Mouse (Mus musculus): ENCODE data around the gene Zbtb16. TPM values are rescaled to one million over a fixed set of nuclear protein-coding genes. Genes with fewer than 3 reads are reported as not detected.

Zbtb16 gene
- polyA plus RNA-seq, 1 experiment from 2014 or later = 3.0 TPM

DNA sequence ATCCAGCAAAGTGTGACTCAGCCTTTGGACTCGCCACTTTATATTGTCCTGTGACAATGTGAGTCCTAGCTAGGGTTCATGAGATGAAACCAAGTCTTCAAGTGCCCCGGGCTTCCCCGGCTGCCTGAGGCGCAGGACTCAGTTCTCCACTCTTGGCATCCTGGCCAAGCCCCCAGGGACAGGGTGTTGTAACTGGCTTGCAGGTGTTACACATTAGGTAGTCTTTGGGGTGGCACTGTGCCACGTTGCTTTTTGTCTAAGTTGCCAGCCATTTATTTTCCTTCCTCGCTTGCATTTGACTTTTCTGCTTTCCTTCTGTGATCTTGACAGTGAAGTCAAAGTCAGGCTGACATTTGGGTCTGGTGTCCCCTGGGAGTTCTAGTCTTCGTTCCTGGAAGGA, 21.9 kb upstream of the Zbtb16 start:
- H3K9me3 ChIP-seq (replicated peaks; ENCODE audit: control insufficient read depth, low read length) = no peaks in the 10 kb centered on the region
- H3K4me3 ChIP-seq (ENCODE audit: low read depth, low read length) = no peak overlapping the region
- no peak for ATAC-seq (replicated peaks; ENCODE audit: insufficient number of reproducible peaks, low FRiP score, low TSS enrichment, low read depth)
- H3K9ac ChIP-seq (replicated peaks; ENCODE audit: low read length) = no peak overlapping the region
- DNase-seq (ENCODE audit: low spot score) = no peak
- H3K36me3 ChIP-seq (replicated peaks; ENCODE audit: control insufficient read depth, insufficient read depth, low read depth, low read length) = no peaks in the 10 kb centered on the region
- H3K4me2 ChIP-seq (ENCODE audit: low read depth, low read length) = no peak overlapping the region
- no peaks in the 10 kb centered on the region for H3K27me3 ChIP-seq (ENCODE audit: control insufficient read depth, insufficient read depth, low read length)
- H3K4me1 ChIP-seq (ENCODE audit: control insufficient read depth, insufficient read depth, low read length) = no peaks in the 10 kb centered on the region
- no peak overlapping the region for H3K27ac ChIP-seq (replicated peaks; ENCODE audit: low read depth, low read length)
- WGBS = 77% methylated on average over 7 of the region's 7 CpGs

DNA sequence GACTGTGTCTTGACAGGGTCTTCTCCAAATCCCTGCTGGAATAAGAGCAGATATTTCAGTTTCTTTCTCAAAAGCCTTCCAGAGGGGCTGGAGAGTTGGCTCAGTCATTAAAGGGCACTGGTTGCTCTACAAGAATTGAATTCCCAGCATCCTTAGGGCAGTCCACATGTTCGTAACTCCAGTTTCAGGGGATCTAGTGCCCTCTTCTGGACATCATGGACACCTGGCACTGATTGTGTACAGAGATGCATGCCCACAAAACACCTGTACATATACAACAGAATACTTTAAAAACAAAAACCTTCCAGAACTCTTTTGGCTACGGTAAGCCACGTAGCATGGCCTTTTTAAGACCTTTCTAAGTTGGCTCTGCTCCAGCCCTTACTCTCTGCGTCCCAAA, 20.2 kb upstream of the Zbtb16 start:
- no peak for ATAC-seq (replicated peaks; ENCODE audit: insufficient number of reproducible peaks, low FRiP score, low TSS enrichment, low read depth)
- Histone ChIP-seq H3K4me2 (ENCODE audit: low read depth, low read length) (no peak overlapping the region), H3K9ac (replicated peaks; ENCODE audit: low read length) (no peak overlapping the region), H3K4me1 (ENCODE audit: control insufficient read depth, insufficient read depth, low read length) (no peaks in the 10 kb centered on the region), H3K36me3 (replicated peaks; ENCODE audit: control insufficient read depth, insufficient read depth, low read depth, low read length) (no peaks in the 10 kb centered on the region), H3K4me3 (ENCODE audit: low read depth, low read length) (no peak overlapping the region), H3K27me3 (ENCODE audit: control insufficient read depth, insufficient read depth, low read length) (no peaks in the 10 kb centered on the region), H3K9me3 (replicated peaks; ENCODE audit: control insufficient read depth, low read length) (no peaks in the 10 kb centered on the region), H3K27ac (replicated peaks; ENCODE audit: low read depth, low read length) (no peak overlapping the region)
- 91% methylated on average over 4 of the region's 4 CpGs for WGBS
- DNase-seq (ENCODE audit: low spot score) = no peak

GRCm38 (mm10) chr9:48849531-48849930, 13.5 kb upstream of the Zbtb16 start:
- ATAC-seq (replicated peaks; ENCODE audit: insufficient number of reproducible peaks, low FRiP score, low TSS enrichment, low read depth) = no peak
- no peaks in the 10 kb centered on the region for H3K27me3 ChIP-seq (ENCODE audit: control insufficient read depth, insufficient read depth, low read length)
- whole genome bisulfite sequencing = 92% methylated on average over 5 of the region's 5 CpGs

GRCm38 (mm10) chr9:48839568-48839967, 3.5 kb upstream of the Zbtb16 start:
- no peaks in the 10 kb centered on the region; the same call in none of the 2 replicates for H3K4me1 ChIP-seq (ENCODE audit: control insufficient read depth, insufficient read depth, low read length)
- H3K9ac ChIP-seq (replicated peaks; ENCODE audit: low read length) = no peak overlapping the region
- H3K27ac ChIP-seq (replicated peaks; ENCODE audit: low read depth, low read length) = no peak overlapping the region
- no peak overlapping the region for H3K4me2 ChIP-seq (ENCODE audit: low read depth, low read length)
- H3K36me3 ChIP-seq (replicated peaks; ENCODE audit: control insufficient read depth, insufficient read depth, low read depth, low read length) = no peaks in the 10 kb centered on the region
- DNase-seq (ENCODE audit: low spot score) (no peak), ATAC-seq (replicated peaks; ENCODE audit: insufficient number of reproducible peaks, low FRiP score, low TSS enrichment, low read depth) (no peak)
- H3K9me3 ChIP-seq (replicated peaks; ENCODE audit: control insufficient read depth, low read length) = no peaks in the 10 kb centered on the region
- H3K27me3 ChIP-seq (ENCODE audit: control insufficient read depth, insufficient read depth, low read length) = peaks cover 15% of the 10 kb centered on the region
- WGBS = 85% methylated on average over 3 of the region's 3 CpGs
- H3K4me3 ChIP-seq (ENCODE audit: low read depth, low read length) = no peak overlapping the region

More at GRCm38 (mm10) chr9:48849531-48849930, 13.5 kb upstream of the Zbtb16 start:
- Histone ChIP-seq H3K4me1 (ENCODE audit: control insufficient read depth, insufficient read depth, low read length) (no peaks in the 10 kb centered on the region), H3K4me2 (ENCODE audit: low read depth, low read length) (no peak overlapping the region), H3K36me3 (replicated peaks; ENCODE audit: control insufficient read depth, insufficient read depth, low read depth, low read length) (no peaks in the 10 kb centered on the region), H3K27ac (replicated peaks; ENCODE audit: low read depth, low read length) (no peak overlapping the region), H3K4me3 (ENCODE audit: low read depth, low read length) (no peak overlapping the region), H3K9me3 (replicated peaks; ENCODE audit: control insufficient read depth, low read length) (no peaks in the 10 kb centered on the region), H3K9ac (replicated peaks; ENCODE audit: low read length) (no peak overlapping the region)
- DNase-seq (ENCODE audit: low spot score) = no peak

- Histone ChIP-seq H3K4me2 (ENCODE audit: low read depth, low read length) (no peak overlapping the region), H3K36me3 (replicated peaks; ENCODE audit: control insufficient read depth, insufficient read depth, low read depth, low read length) (no peaks in the 10 kb centered on the region), H3K27ac (replicated peaks; ENCODE audit: low read depth, low read length) (no peak overlapping the region), H3K4me3 (ENCODE audit: low read depth, low read length) (no peak overlapping the region), H3K9me3 (replicated peaks; ENCODE audit: control insufficient read depth, low read length) (no peaks in the 10 kb centered on the region), H3K9ac (replicated peaks; ENCODE audit: low read length) (no peak overlapping the region), H3K4me1 (ENCODE audit: control insufficient read depth, insufficient read depth, low read length) (no peaks in the 10 kb centered on the region; the same call in none of the 2 replicates), H3K27me3 (ENCODE audit: control insufficient read depth, insufficient read depth, low read length) (peaks cover 19% of the 10 kb centered on the region)
- WGBS = 76% methylated on average over 4 of the region's 4 CpGs
- ATAC-seq (replicated peaks; ENCODE audit: insufficient number of reproducible peaks, low FRiP score, low TSS enrichment, low read depth) (no peak), DNase-seq (ENCODE audit: low spot score) (no peak)
Observed at GRCm38 (mm10) chr9:48838346-48838745, 2.3 kb upstream of the Zbtb16 start.

- no peaks in the 10 kb centered on the region; the same call in none of the 2 replicates for H3K4me1 ChIP-seq (ENCODE audit: control insufficient read depth, insufficient read depth, low read length)
Observed at GRCm38 (mm10) chr9:48837181-48837580, 1.2 kb upstream of the Zbtb16 start.

GRCm38 (mm10) chr9:48836566-48836930, 526 bp upstream of the Zbtb16 start:
- 2% methylated on average over 12 of the region's 12 CpGs for WGBS
- Histone ChIP-seq H3K27me3 (ENCODE audit: control insufficient read depth, insufficient read depth, low read length) (peaks cover 19% of the 10 kb centered on the region), H3K4me1 (ENCODE audit: control insufficient read depth, insufficient read depth, low read length) (no peaks in the 10 kb centered on the region; the same call in none of the 2 replicates)

More at GRCm38 (mm10) chr9:48837181-48837580, 1.2 kb upstream of the Zbtb16 start:
- ATAC-seq (replicated peaks; ENCODE audit: insufficient number of reproducible peaks, low FRiP score, low TSS enrichment, low read depth) (no peak), DNase-seq (ENCODE audit: low spot score) (peak; percentile 39)
- WGBS = 6% methylated on average over 14 of the region's 14 CpGs
- no peak overlapping the region for H3K9ac ChIP-seq (replicated peaks; ENCODE audit: low read length)
- H3K9me3 ChIP-seq (replicated peaks; ENCODE audit: control insufficient read depth, low read length) = no peaks in the 10 kb centered on the region
- no peak overlapping the region for H3K27ac ChIP-seq (replicated peaks; ENCODE audit: low read depth, low read length)
- peak overlapping the region; percentile 80; the same call in 1 of the 2 replicates for H3K4me2 ChIP-seq (ENCODE audit: low read depth, low read length)
- no peaks in the 10 kb centered on the region for H3K36me3 ChIP-seq (replicated peaks; ENCODE audit: control insufficient read depth, insufficient read depth, low read depth, low read length)
- no peak overlapping the region for H3K4me3 ChIP-seq (ENCODE audit: low read depth, low read length)
- peaks cover 19% of the 10 kb centered on the region for H3K27me3 ChIP-seq (ENCODE audit: control insufficient read depth, insufficient read depth, low read length)

GRCm38 (mm10) chr9:48834541-48835411, 1.2 kb downstream of the Zbtb16 start:
- DNase-seq (ENCODE audit: low spot score) (peak; percentile 65), ATAC-seq (replicated peaks; ENCODE audit: insufficient number of reproducible peaks, low FRiP score, low TSS enrichment, low read depth) (no peak)
- under 1% methylated on average over 65 of the region's 65 CpGs for WGBS
- Histone ChIP-seq H3K9me3 (replicated peaks; ENCODE audit: control insufficient read depth, low read length) (no peaks in the 10 kb centered on the region), H3K27ac (replicated peaks; ENCODE audit: low read depth, low read length) (no peak overlapping the region), H3K36me3 (replicated peaks; ENCODE audit: control insufficient read depth, insufficient read depth, low read depth, low read length) (no peaks in the 10 kb centered on the region), H3K4me3 (ENCODE audit: low read depth, low read length) (peak overlapping the region; percentile 64), H3K27me3 (ENCODE audit: control insufficient read depth, insufficient read depth, low read length) (peaks cover 19% of the 10 kb centered on the region), H3K4me1 (ENCODE audit: control insufficient read depth, insufficient read depth, low read length) (no peaks in the 10 kb centered on the region; the same call in none of the 2 replicates), H3K4me2 (ENCODE audit: low read depth, low read length) (peak overlapping the region; percentile 80), H3K9ac (replicated peaks; ENCODE audit: low read length) (peak overlapping the region; percentile 51)

More at GRCm38 (mm10) chr9:48836566-48836930, 526 bp upstream of the Zbtb16 start:
- Histone ChIP-seq H3K36me3 (replicated peaks; ENCODE audit: control insufficient read depth, insufficient read depth, low read depth, low read length) (no peaks in the 10 kb centered on the region), H3K4me3 (ENCODE audit: low read depth, low read length) (peak overlapping the region; percentile 64), H3K4me2 (ENCODE audit: low read depth, low read length) (peak overlapping the region; percentile 80), H3K9me3 (replicated peaks; ENCODE audit: control insufficient read depth, low read length) (no peaks in the 10 kb centered on the region), H3K9ac (replicated peaks; ENCODE audit: low read length) (peak overlapping the region; percentile 18; the same call in 1 of the 2 replicates), H3K27ac (replicated peaks; ENCODE audit: low read depth, low read length) (no peak overlapping the region)
- DNase-seq (ENCODE audit: low spot score) (peak; percentile 38), ATAC-seq (replicated peaks; ENCODE audit: insufficient number of reproducible peaks, low FRiP score, low TSS enrichment, low read depth) (no peak; the same call in 1 of the 2 replicates)

Measured in embryonic facial prominence, embryonic 11.5 days (tissue).